Mouse (Mus musculus): ENCODE data around the gene Gulp1. TPM values are rescaled to one million over a fixed set of nuclear protein-coding genes. Genes with fewer than 3 reads are reported as not detected.

Gene Gulp1
- 0.34 and 0.97 TPM in 2 replicates for polyA plus RNA-seq (2012; rRNA removed)

- 1% methylated on average over 55 of the region's 55 CpGs for WGBS
- H3K36me3 ChIP-seq (ENCODE audit: control insufficient read depth, insufficient read depth, low read length) = no peaks in the 10 kb centered on the region
- peak within 1 kb of the TSS; percentile 19 for H3K4me3 ChIP-seq (ENCODE audit: control insufficient read depth, insufficient read depth, low read length)
- H3K27me3 ChIP-seq (ENCODE audit: control insufficient read depth, insufficient read depth, low read length) = peaks cover 4% of the 10 kb centered on the region; the same call in 1 of the 2 replicates
- DNase-seq = no peak
- no peak within 1 kb of the TSS for H3K27ac ChIP-seq (ENCODE audit: control insufficient read depth, insufficient read depth, low read length)
- no peaks in the 10 kb centered on the region for H3K4me1 ChIP-seq (replicated peaks; ENCODE audit: control insufficient read depth, insufficient read depth, low read length)
- TF ChIP-seq CTCF (IDR thresholded peaks at IDR 0.05; ENCODE audit: borderline replicate concordance, control insufficient read depth, extremely low read depth, insufficient read depth, low read length, poor library complexity) (no peak), POLR2A (IDR thresholded peaks at IDR 0.05; ENCODE audit: control insufficient read depth, extremely low read depth, insufficient read depth, low read length, poor library complexity) (no peak)
These were observed at the start of gene Gulp1 for GRCm38 (mm10) chr1:44551461-44552370. Gulp1 (plus strand) TSS chr1:44551511.

DNA sequence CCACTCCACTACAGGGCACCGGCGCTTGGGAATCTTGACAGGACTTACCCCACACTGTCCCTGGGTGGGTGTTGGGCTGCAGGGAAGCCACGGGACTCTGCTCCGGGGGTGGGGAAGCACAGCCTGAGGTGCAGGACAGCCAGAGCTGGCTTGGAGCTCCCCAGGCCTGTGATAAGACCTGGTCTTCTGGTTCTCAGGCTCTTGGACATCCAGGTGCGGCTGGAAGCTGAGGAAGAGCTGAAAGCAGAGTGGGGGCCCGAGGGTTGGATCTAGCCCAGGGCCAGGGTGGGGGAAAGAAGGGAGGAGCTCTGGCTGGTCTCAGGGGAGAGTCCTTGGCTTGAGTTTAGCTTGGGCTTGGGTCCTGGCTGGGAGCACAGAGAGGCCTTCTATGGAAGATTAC, 1.1 kb upstream of the Gulp1 start:
- Histone ChIP-seq H3K27ac (ENCODE audit: control insufficient read depth, insufficient read depth, low read length) (no peak overlapping the region), H3K4me1 (replicated peaks; ENCODE audit: control insufficient read depth, insufficient read depth, low read length) (no peaks in the 10 kb centered on the region), H3K4me3 (ENCODE audit: control insufficient read depth, insufficient read depth, low read length) (no peak overlapping the region), H3K36me3 (ENCODE audit: control insufficient read depth, insufficient read depth, low read length) (no peaks in the 10 kb centered on the region), H3K27me3 (ENCODE audit: control insufficient read depth, insufficient read depth, low read length) (peaks cover 4% of the 10 kb centered on the region; the same call in 1 of the 2 replicates)
- 91% methylated on average over 6 of the region's 6 CpGs for WGBS
- DNase-seq = no peak
- TF ChIP-seq POLR2A (IDR thresholded peaks at IDR 0.05; ENCODE audit: control insufficient read depth, extremely low read depth, insufficient read depth, low read length, poor library complexity) (no peak), CTCF (IDR thresholded peaks at IDR 0.05; ENCODE audit: borderline replicate concordance, control insufficient read depth, extremely low read depth, insufficient read depth, low read length, poor library complexity) (no peak)

GRCm38 (mm10) chr1:44552371-44552841, 1.1 kb downstream of the Gulp1 start:
- Histone ChIP-seq H3K4me1 (replicated peaks; ENCODE audit: control insufficient read depth, insufficient read depth, low read length) (no peaks in the 10 kb centered on the region), H3K4me3 (ENCODE audit: control insufficient read depth, insufficient read depth, low read length) (peak overlapping the region; percentile 19), H3K27me3 (ENCODE audit: control insufficient read depth, insufficient read depth, low read length) (peaks cover 4% of the 10 kb centered on the region; the same call in 1 of the 2 replicates), H3K36me3 (ENCODE audit: control insufficient read depth, insufficient read depth, low read length) (no peaks in the 10 kb centered on the region), H3K27ac (ENCODE audit: control insufficient read depth, insufficient read depth, low read length) (no peak overlapping the region)
- TF ChIP-seq CTCF (IDR thresholded peaks at IDR 0.05; ENCODE audit: borderline replicate concordance, control insufficient read depth, extremely low read depth, insufficient read depth, low read length, poor library complexity) = no peak
- no peak for TF ChIP-seq POLR2A (IDR thresholded peaks at IDR 0.05; ENCODE audit: control insufficient read depth, extremely low read depth, insufficient read depth, low read length, poor library complexity)
- WGBS = 10% methylated on average over 15 of the region's 15 CpGs
- DNase-seq = no peak

DNA sequence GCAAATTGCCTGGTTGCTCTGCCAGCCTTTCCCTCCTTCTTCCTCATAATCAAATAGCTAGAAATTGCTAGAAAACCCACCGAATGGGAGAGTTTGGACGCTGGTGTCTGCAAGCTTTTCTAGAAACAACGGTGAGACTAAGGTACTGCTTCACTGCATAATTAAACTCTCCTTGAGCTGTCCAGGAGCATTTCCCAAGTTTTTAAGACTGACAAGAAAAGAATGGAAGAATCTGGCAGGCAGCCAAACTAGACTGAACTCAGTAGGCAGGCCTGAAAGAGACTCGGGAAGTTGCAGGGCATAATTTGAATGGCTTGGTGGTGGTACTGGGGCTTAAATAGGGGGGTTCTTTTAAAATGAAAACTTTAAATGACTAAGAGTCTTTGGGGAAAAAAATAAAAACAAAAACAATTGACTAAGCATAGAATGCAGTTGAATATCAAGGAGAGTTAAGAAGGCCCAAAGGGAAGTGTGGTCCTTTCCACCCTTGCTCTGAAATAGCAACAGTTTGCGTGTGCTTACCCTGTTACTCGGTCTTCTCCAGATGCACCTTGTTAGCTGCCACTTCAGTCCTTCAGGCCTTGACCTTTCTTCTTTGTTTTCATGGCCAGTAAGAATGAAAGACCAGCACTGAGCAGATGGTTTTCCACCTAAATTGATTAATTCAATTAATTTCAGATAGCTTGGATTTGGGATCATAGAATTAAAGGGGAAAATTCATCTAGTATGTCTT, 2.0 kb downstream of the Gulp1 start:
- DNase-seq = no peak
- Histone ChIP-seq H3K27ac (ENCODE audit: control insufficient read depth, insufficient read depth, low read length) (no peak overlapping the region), H3K4me1 (replicated peaks; ENCODE audit: control insufficient read depth, insufficient read depth, low read length) (no peaks in the 10 kb centered on the region), H3K27me3 (ENCODE audit: control insufficient read depth, insufficient read depth, low read length) (peaks cover 4% of the 10 kb centered on the region; the same call in 1 of the 2 replicates), H3K36me3 (ENCODE audit: control insufficient read depth, insufficient read depth, low read length) (no peaks in the 10 kb centered on the region), H3K4me3 (ENCODE audit: control insufficient read depth, insufficient read depth, low read length) (no peak overlapping the region)
- TF ChIP-seq POLR2A (IDR thresholded peaks at IDR 0.05; ENCODE audit: control insufficient read depth, extremely low read depth, insufficient read depth, low read length, poor library complexity) = no peak
- 84% methylated on average over 6 of the region's 6 CpGs for WGBS

DNA sequence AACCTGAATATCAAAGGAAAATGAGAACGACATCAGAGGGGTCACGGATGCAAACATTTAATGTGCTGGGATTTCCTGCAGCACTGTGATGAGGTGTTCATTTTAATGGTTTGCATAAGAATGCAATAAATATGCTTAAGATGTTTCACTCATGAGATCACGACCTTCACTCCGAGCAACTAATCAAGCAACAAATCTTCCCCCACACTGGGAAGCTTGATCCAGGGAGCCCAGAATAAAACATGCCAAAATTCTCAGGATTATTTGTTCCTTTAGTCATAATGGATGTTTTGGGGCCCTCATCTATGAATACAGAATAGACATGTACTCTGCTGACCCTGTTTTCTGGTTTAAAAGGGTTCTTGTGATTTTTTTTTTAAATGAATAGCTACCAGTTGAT, 16.1 kb downstream of the Gulp1 start:
- Histone ChIP-seq H3K27me3 (ENCODE audit: control insufficient read depth, insufficient read depth, low read length) (no peaks in the 10 kb centered on the region), H3K4me3 (ENCODE audit: control insufficient read depth, insufficient read depth, low read length) (no peak overlapping the region), H3K36me3 (ENCODE audit: control insufficient read depth, insufficient read depth, low read length) (no peaks in the 10 kb centered on the region), H3K4me1 (replicated peaks; ENCODE audit: control insufficient read depth, insufficient read depth, low read length) (no peaks in the 10 kb centered on the region), H3K27ac (ENCODE audit: control insufficient read depth, insufficient read depth, low read length) (no peak overlapping the region)
- WGBS = 98% methylated on average over 4 of the region's 4 CpGs
- no peak for TF ChIP-seq POLR2A (IDR thresholded peaks at IDR 0.05; ENCODE audit: control insufficient read depth, extremely low read depth, insufficient read depth, low read length, poor library complexity)
- DNase-seq = no peak

DNA sequence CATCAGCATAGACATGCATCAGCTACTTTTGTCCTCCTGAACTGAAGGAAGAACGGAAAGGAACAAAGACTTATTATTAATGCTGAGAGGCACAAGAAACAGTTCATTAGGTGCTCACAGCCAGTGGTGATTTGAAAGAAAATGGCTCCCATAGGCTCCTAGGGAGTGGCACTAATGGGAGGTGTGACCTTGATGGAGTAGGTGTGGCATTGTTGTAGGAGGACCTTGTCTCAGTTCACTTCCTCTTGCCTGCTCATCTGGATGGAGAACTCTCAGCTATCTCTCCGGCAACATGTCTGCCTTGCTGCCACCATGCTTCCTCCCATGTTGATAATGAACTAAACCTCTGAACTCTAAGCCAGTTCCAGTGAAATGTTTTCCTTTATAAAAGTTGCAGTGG, 17.0 kb downstream of the Gulp1 start:
- TF ChIP-seq POLR2A (IDR thresholded peaks at IDR 0.05; ENCODE audit: control insufficient read depth, extremely low read depth, insufficient read depth, low read length, poor library complexity) = no peak
- TF ChIP-seq CTCF (IDR thresholded peaks at IDR 0.05; ENCODE audit: borderline replicate concordance, control insufficient read depth, extremely low read depth, insufficient read depth, low read length, poor library complexity) = no peak
- 92% methylated on average over 2 of the region's 2 CpGs for WGBS
- H3K4me1 ChIP-seq (replicated peaks; ENCODE audit: control insufficient read depth, insufficient read depth, low read length) = no peaks in the 10 kb centered on the region
- DNase-seq = no peak
- no peaks in the 10 kb centered on the region for H3K36me3 ChIP-seq (ENCODE audit: control insufficient read depth, insufficient read depth, low read length)
- no peaks in the 10 kb centered on the region for H3K27me3 ChIP-seq (ENCODE audit: control insufficient read depth, insufficient read depth, low read length)
- no peak overlapping the region for H3K4me3 ChIP-seq (ENCODE audit: control insufficient read depth, insufficient read depth, low read length)
- no peak overlapping the region for H3K27ac ChIP-seq (ENCODE audit: control insufficient read depth, insufficient read depth, low read length)
